12 mouse cellular contexts compared by ENCODE assay signal in the genomic region with DNA sequence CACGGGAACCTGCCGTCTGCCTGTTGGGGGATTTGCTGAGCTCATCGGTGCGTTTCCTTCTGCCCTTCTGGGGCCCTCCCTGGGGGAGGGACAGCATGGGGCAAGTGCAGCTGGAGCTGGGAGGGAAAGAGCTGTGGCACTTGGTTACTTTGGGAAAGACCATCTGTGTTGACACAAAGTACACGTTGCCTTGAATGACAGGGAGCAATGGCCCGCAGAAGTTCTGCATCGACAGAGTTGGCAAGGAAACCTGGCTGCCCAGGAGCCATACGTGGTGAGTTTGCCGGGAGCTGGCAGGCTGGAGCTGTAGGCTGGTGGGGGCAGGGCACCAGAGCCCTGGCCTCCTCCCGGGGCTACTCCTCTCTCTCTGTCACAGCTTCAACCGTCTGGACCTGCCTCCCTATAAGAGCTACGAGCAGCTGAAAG. TPM values are rescaled to one million over a fixed set of nuclear protein-coding genes. Genes with fewer than 3 reads are reported as not detected.
A peak's percentile ranks its signal among the peaks of the same experiment; 100 is the strongest.
DNase-seq lines count a peak whose midpoint lies in the region; ATAC-seq lines count a peak whose summit lies in the region.
"Had no signal": no experiment of that assay in that cellular context is flagged by ENCODE, and none has a peak within 500 bp of the region (broad histone marks: within the 10 kb centered on the region; RNA-seq: fewer than 3 reads in every experiment).

No protein-coding gene starts in this region.

- peaks cover 25% of the 10 kb centered on the region for H3K4me1 ChIP-seq in heart, embryonic 10.5 days
- H3K4me1 ChIP-seq in lung, embryonic 16.5 days (replicated peaks; ENCODE audit: control insufficient read depth, insufficient read depth, low read length) = no peaks in the 10 kb centered on the region
- peaks cover 4% of the 10 kb centered on the region; the same call in 1 of the 2 replicates for H3K4me1 ChIP-seq in forebrain, embryonic 16.5 days (replicated peaks; ENCODE audit: control insufficient read depth, insufficient read depth, low read length)

- no peak overlapping the region for H3K4me3 ChIP-seq in heart, embryonic 10.5 days
- no peak overlapping the region for H3K4me3 ChIP-seq in lung, embryonic 16.5 days (ENCODE audit: low read length)
- no peak overlapping the region for H3K4me3 ChIP-seq in forebrain, embryonic 16.5 days (replicated peaks; ENCODE audit: low read length)

- no peak for DNase-seq in heart, embryonic 10.5 days (ENCODE audit: low spot score)
- DNase-seq in heart, adult 9 months (ENCODE audit: low spot score in 2 of 2) = no peak
- no peak for DNase-seq in lung, postnatal 14 days
- peak; percentile 37 for DNase-seq in splenic B cell, adult 2 months (ENCODE audit: low read depth, low spot score)
- no peak for DNase-seq in urinary bladder, postnatal 4 days (ENCODE audit: low spot score in 2 of 2)
- DNase-seq: adrenal gland, postnatal 14 days; embryo, embryonic 11 days; heart, postnatal 10 days had no signal

- no peaks in the 10 kb centered on the region for H3K9me3 ChIP-seq in heart, embryonic 10.5 days
- no peaks in the 10 kb centered on the region for H3K9me3 ChIP-seq in lung, embryonic 16.5 days (ENCODE audit: control insufficient read depth, low read length)
- H3K9me3 ChIP-seq in forebrain, embryonic 16.5 days (ENCODE audit: control insufficient read depth, low read length) = no peaks in the 10 kb centered on the region

- H3K4me2 ChIP-seq in lung, embryonic 16.5 days (ENCODE audit: low read depth, low read length) = no peak overlapping the region
- H3K4me2 ChIP-seq in forebrain, embryonic 16.5 days (ENCODE audit: low read length) = no peak overlapping the region

- ATAC-seq in lung, embryonic 16.5 days (ENCODE audit: low read depth) = 0 out of 2 replicates have a peak, but pooled peaks have one; percentile 24
- ATAC-seq in forebrain, embryonic 16.5 days = peak; percentile 55
- ATAC-seq in erythroid progenitor cell, adult 5-6 weeks (replicated peaks; ENCODE audit: low FRiP score, poor library complexity, severe bottlenecking) = no peak
- ATAC-seq: lung, postnatal 0 days had no signal

- WGBS in heart, embryonic 10.5 days = 49% methylated on average over 12 of the region's 12 CpGs
- WGBS in lung, embryonic 16.5 days = 41% methylated on average over 12 of the region's 12 CpGs
- 45% methylated on average over 12 of the region's 12 CpGs for WGBS in forebrain, embryonic 16.5 days

- H3K9ac ChIP-seq in lung, embryonic 16.5 days (ENCODE audit: low read length) = peak overlapping the region; percentile 11; the same call in 1 of the 2 replicates
- H3K9ac ChIP-seq in forebrain, embryonic 16.5 days (replicated peaks; ENCODE audit: low read depth, low read length) = no peak overlapping the region

- peak overlapping the region; percentile 64 for H3K27ac ChIP-seq in heart, embryonic 10.5 days
- no peak overlapping the region for H3K27ac ChIP-seq in lung, embryonic 16.5 days (ENCODE audit: low read length)
- H3K27ac ChIP-seq in forebrain, embryonic 16.5 days (ENCODE audit: low read length) = no peak overlapping the region

- no peaks in the 10 kb centered on the region for H3K27me3 ChIP-seq in heart, embryonic 10.5 days (ENCODE audit: insufficient read depth, poor library complexity, severe bottlenecking)
- no peaks in the 10 kb centered on the region for H3K27me3 ChIP-seq in lung, embryonic 16.5 days (ENCODE audit: control insufficient read depth, insufficient read depth, low read depth, low read length)
- H3K27me3 ChIP-seq in forebrain, embryonic 16.5 days (replicated peaks; ENCODE audit: control insufficient read depth, insufficient read depth, low read length) = no peaks in the 10 kb centered on the region
- H3K27me3 ChIP-seq in splenic B cell, adult 2 months (ENCODE audit: control insufficient read depth, insufficient read depth, low read length, poor library complexity, severe bottlenecking) = no peaks in the 10 kb centered on the region

- H3K36me3 ChIP-seq in heart, embryonic 10.5 days = peaks cover 56% of the 10 kb centered on the region
- H3K36me3 ChIP-seq in lung, embryonic 16.5 days (ENCODE audit: control insufficient read depth, insufficient read depth, low read length) = peaks cover 18% of the 10 kb centered on the region
- no peaks in the 10 kb centered on the region for H3K36me3 ChIP-seq in forebrain, embryonic 16.5 days (ENCODE audit: control insufficient read depth, insufficient read depth)
- peaks cover 3% of the 10 kb centered on the region for H3K36me3 ChIP-seq in splenic B cell, adult 2 months (ENCODE audit: control insufficient read depth, insufficient read depth, low read length, poor library complexity, severe bottlenecking)

RNA-seq across cellular contexts. Expression of a gene that starts 31.7 kb away (rescaled TPM):
- polyA plus RNA-seq in heart, embryonic 10.5 days (2016; fragmentation: Nextera tagmentation; extraction: Ambion mirVana) = 248 and 324 TPM in 2 replicates
- polyA plus RNA-seq in lung, embryonic 16.5 days (2015; fragmentation: Nextera tagmentation; extraction: Ambion mirVana) = 232 TPM in 2 replicates
- 243 and 253 TPM in 2 replicates for polyA plus RNA-seq in forebrain, embryonic 16.5 days (2015; fragmentation: Nextera tagmentation; extraction: Ambion mirVana)
- total RNA-seq in erythroid progenitor cell, adult 5-6 weeks (2015; ENCODE audit: low replicate concordance) = 82.2 and 88.3 TPM in 2 replicates
- 36.8 and 56.7 TPM in 2 replicates for total RNA-seq in erythroid progenitor cell, adult 5-6 weeks (2017; ENCODE audit: low replicate concordance)
